8 mouse cellular contexts compared by ENCODE assay signal in genomic region chr14:105892941-105893622, GRCm38 (mm10). TPM values are rescaled to one million over a fixed set of nuclear protein-coding genes. Genes with fewer than 3 reads are reported as not detected.
DNase-seq lines count a peak whose midpoint lies in the region; ATAC-seq and TF ChIP-seq lines count a peak whose summit lies in the region.

No protein-coding gene starts in this region.

- H3K4me2 ChIP-seq in forebrain, embryonic 13.5 days = peak overlapping the region; percentile 95
- H3K4me2 ChIP-seq in midbrain, embryonic 15.5 days = peak overlapping the region; percentile 91

- H3K27ac ChIP-seq in ES-E14 (ENCODE audit: insufficient read depth, low read depth, low read length, poor library complexity, severe bottlenecking) = no peak overlapping the region
- no peak overlapping the region for H3K27ac ChIP-seq in forebrain, embryonic 13.5 days
- H3K27ac ChIP-seq in midbrain, embryonic 15.5 days = peak overlapping the region; percentile 32; the same call in 1 of the 2 replicates

- H3K36me3 ChIP-seq in ES-E14 (ENCODE audit: control insufficient read depth, insufficient read depth, low read length, poor library complexity, severe bottlenecking) = peaks cover 22% of the 10 kb centered on the region
- H3K36me3 ChIP-seq in forebrain, embryonic 13.5 days (ENCODE audit: poor library complexity, severe bottlenecking) = peaks cover 6% of the 10 kb centered on the region; the same call in 1 of the 2 replicates
- H3K36me3 ChIP-seq in midbrain, embryonic 15.5 days (replicated peaks) = no peaks in the 10 kb centered on the region

- peaks cover 9% of the 10 kb centered on the region; the same call in 1 of the 2 replicates for H3K27me3 ChIP-seq in forebrain, embryonic 13.5 days
- H3K27me3 ChIP-seq in midbrain, embryonic 15.5 days (replicated peaks) = no peaks in the 10 kb centered on the region

- no peaks in the 10 kb centered on the region for H3K4me1 ChIP-seq in ES-E14 (ENCODE audit: control insufficient read depth in 2 of 2, insufficient read depth in 2 of 2, low read length in 2 of 2, poor library complexity in 1 of 2)
- H3K4me1 ChIP-seq in forebrain, embryonic 13.5 days = peaks cover 22% of the 10 kb centered on the region
- peaks cover 32% of the 10 kb centered on the region for H3K4me1 ChIP-seq in midbrain, embryonic 15.5 days

- WGBS in forebrain, embryonic 13.5 days = 46% methylated on average over 24 of the region's 24 CpGs
- WGBS in midbrain, embryonic 15.5 days = 29% methylated on average over 24 of the region's 24 CpGs

- no peak for DNase-seq in ES-E14 (ENCODE audit: low read depth, low spot score)
- DNase-seq in adrenal gland, postnatal 14 days = peak; percentile 35
- DNase-seq in heart, postnatal 4 days = peak; percentile 36
- DNase-seq in left cerebral cortex, adult 8-10 months (ENCODE audit: low spot score in 2 of 2) = peak; percentile 31 to 48

- peak overlapping the region; percentile 34 for H3K9ac ChIP-seq in ES-E14 (ENCODE audit: insufficient read depth, low read depth, low read length, poor library complexity, severe bottlenecking)
- H3K9ac ChIP-seq in forebrain, embryonic 13.5 days = peak overlapping the region; percentile 86
- H3K9ac ChIP-seq in midbrain, embryonic 15.5 days = peak overlapping the region; percentile 19; the same call in 1 of the 2 replicates

- in situ Hi-C loops in ES-E14 (cut with MboI; ENCODE audit: low sequenced_read_pairs in 2 of 2, unreplicated experiment in 2 of 2) = no loop called here

- no peaks in the 10 kb centered on the region for H3K9me3 ChIP-seq in ES-E14 (ENCODE audit: control insufficient read depth, insufficient read depth, low read depth, low read length)
- no peaks in the 10 kb centered on the region for H3K9me3 ChIP-seq in forebrain, embryonic 13.5 days (replicated peaks)
- no peaks in the 10 kb centered on the region for H3K9me3 ChIP-seq in midbrain, embryonic 15.5 days

- H3K4me3 ChIP-seq in ES-E14 (ENCODE audit: insufficient read depth in 1 of 2, low read depth in 1 of 2, low read length in 2 of 2, poor library complexity in 1 of 2, severe bottlenecking in 1 of 2) = peak overlapping the region; percentile 79 to 95
- H3K4me3 ChIP-seq in forebrain, embryonic 13.5 days = peak overlapping the region; percentile 79
- peak overlapping the region; percentile 91 for H3K4me3 ChIP-seq in midbrain, embryonic 15.5 days

- no peak for ATAC-seq in forebrain, embryonic 13.5 days
- no peak for ATAC-seq in midbrain, embryonic 15.5 days (replicated peaks)
- ATAC-seq in megakaryocyte progenitor cell, adult 5-6 weeks (replicated peaks; ENCODE audit: poor library complexity) = no peak
- ATAC-seq in megakaryocyte-erythroid progenitor cell, adult 5-6 weeks (replicated peaks; ENCODE audit: low FRiP score, low TSS enrichment, poor library complexity, severe bottlenecking) = no peak

TF ChIP-seq in ES-E14, 5 proteins besides CTCF, POLR2A, EP300 and RAD21:
- TF ChIP-seq CHD2 (IDR thresholded peaks at IDR 0.05; ENCODE audit: low read depth, low read length) = no peak
- no peak for TF ChIP-seq ZC3H11A (IDR thresholded peaks at IDR 0.05; ENCODE audit: borderline replicate concordance, low read depth, low read length)
- no peak for TF ChIP-seq ZNF384 (IDR thresholded peaks at IDR 0.05; ENCODE audit: low read depth, low read length)
- TF ChIP-seq HCFC1 (IDR thresholded peaks at IDR 0.05; ENCODE audit: borderline replicate concordance, insufficient read depth, low read length) = no peak
- TF ChIP-seq MAFK (IDR thresholded peaks at IDR 0.05; ENCODE audit: insufficient read depth, low read depth, low read length) = no peak

RNA-seq across cellular contexts. Expression of gene Spry2, which starts 3.5 kb away (rescaled TPM):
- total RNA-seq in ES-E14 (2012; rRNA removed) = 49.5 and 69.0 TPM in 2 replicates
- 36.8 and 38.0 TPM in 2 replicates for total RNA-seq in adrenal gland, postnatal 14 days (2021)
- 21.4 and 27.4 TPM in 2 replicates for polyA plus RNA-seq in forebrain, embryonic 13.5 days (2015; fragmentation: Nextera tagmentation; extraction: Ambion mirVana)
- 10 to 100 TPM; 66.1 to 73.2 TPM for total RNA-seq in heart, postnatal 4 days (2021)
- 10 to 100 TPM; 77.7 to 87.4 (median 83.9) TPM for total RNA-seq in left cerebral cortex, adult 8-10 months (2022)
- 24.2 and 25.1 TPM in 2 replicates for polyA plus RNA-seq in midbrain, embryonic 15.5 days (2015; fragmentation: Nextera tagmentation; extraction: Ambion mirVana)
- total RNA-seq in megakaryocyte progenitor cell, adult 5-6 weeks (2015) = 11.6 and 16.3 TPM in 2 replicates
- total RNA-seq in megakaryocyte progenitor cell, adult 5-6 weeks (2017) = 7.1 and 9.9 TPM in 2 replicates
- 4.5 and 5.1 TPM in 2 replicates for total RNA-seq in megakaryocyte-erythroid progenitor cell, adult 5-6 weeks (2014; fragmentation: Nextera tagmentation)
- total RNA-seq in megakaryocyte-erythroid progenitor cell, adult 5-6 weeks (2017) = 4.7 and 7.1 TPM in 2 replicates

Comparison
In these comparisons a context has a peak if more than half of its experiments do, and no peak if none do; other contexts are left out.
1. H3K9ac ChIP-seq: peak in every context shown above with its lines; median percentile 86 in forebrain, embryonic 13.5 days; 34 in ES-E14; 19 in midbrain, embryonic 15.5 days.